Mouse (Mus musculus): ENCODE measurements around the gene Lpp.

The Lpp gene

DNA sequence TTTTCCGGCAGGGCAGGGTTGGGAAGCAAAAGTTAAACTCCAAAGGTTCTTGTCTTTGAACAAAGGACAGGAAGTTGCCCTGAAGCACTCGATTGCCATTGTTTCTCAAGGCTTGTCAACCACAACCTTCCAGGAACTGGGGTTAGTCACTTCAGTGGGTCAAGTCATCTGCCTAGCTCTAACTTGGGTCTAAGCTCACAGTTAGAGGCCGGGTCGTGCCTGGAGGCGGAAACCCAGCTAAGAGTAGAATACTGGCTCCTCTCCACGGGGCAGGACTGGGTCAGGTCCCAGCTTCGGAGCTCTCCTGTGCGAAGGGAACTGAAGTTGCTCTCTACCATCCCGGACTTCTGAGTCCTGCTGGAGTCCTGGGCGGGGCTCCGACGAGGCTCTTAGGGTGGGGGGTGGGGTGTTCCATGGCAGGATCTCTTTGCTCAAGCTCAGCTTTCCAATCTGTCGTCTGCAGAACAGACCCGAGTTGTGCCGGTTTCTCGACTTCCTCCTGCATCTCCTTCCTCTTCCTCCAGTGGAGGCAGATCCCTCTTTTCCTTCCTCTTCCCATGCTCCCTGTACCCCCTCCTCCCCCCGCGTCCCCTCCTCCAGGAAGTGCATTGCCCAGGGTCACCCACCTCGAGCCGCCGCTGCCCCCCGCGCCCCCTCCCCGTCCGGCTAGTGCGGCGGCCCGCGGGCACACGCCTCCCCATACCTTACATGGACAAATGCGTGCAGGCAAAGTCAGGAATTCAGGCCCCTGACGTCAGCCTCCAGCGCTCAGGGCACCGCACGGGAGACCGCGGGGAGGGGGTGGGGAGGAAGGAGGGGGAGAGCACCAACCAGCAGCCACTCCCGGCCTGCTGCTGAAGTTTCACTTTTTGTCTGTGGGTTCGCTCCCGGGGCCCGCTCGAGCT is at the start of gene Lpp:
TSS of gene Lpp (plus strand) at position 857 of the 905 bp plus-strand sequence.
- peak; percentile 95 for DNase-seq (ENCODE audit: low read depth, low spot score)

DNA sequence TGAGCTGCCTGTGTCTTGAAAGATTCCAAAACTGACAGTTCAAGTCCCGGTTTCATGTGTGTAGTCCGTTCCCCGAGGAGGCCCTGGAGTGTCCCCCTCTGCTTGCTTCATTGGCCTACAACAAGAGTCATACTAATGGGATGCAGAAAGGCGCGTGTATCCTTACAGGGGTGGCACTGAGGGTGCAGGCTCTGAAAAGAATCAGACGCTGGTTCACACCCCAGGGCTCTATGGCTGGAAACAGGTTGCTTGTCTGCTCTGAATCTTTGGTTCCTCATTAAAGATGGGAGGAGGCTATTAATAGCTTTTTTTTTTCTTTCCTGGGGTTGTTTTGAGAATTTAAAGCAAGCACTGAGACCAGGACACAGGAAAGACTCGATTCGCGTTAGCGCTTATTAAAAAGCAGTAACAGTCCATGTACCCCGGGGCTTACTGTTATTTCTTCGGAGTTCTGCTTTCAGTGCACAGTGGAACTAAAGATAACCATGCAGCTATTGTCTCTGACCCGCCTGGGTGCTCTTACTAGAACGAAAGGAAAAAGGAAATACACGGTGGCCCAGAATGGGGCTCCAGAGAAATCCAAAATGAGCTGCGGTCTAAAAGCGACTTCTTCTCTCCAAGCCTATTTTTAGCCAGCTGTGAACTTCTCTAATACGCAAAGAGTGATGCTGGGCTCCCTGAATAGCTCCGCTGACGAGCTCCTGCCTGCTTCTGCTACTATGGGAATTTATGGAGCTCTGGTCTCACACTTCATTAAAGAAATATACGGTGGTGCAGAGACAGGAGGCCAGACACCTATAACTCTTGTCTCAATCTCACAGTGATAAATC is 45.5 kb upstream of the Lpp start:
- DNase-seq (ENCODE audit: low read depth, low spot score): no peak

DNA sequence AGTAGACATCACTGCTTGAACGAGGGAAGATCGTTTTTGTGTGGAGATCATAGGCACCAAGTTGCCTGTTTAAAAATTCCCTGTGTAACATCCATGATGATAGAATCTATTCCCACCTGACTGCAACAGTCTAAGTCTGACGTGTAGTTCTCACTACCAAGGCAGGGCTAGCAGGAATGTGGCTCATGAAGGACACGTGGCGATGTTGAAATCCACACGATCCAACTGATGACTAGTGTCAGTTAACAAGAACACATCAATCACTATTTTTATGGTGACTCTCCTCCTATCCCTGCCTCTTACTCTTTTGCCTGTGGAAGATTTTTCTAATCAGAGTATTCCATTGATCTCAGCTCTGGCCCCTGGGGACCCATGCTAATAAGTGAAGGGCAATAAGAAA is 43.0 kb upstream of the Lpp start:
- no peak for DNase-seq (ENCODE audit: low read depth, low spot score)

DNA sequence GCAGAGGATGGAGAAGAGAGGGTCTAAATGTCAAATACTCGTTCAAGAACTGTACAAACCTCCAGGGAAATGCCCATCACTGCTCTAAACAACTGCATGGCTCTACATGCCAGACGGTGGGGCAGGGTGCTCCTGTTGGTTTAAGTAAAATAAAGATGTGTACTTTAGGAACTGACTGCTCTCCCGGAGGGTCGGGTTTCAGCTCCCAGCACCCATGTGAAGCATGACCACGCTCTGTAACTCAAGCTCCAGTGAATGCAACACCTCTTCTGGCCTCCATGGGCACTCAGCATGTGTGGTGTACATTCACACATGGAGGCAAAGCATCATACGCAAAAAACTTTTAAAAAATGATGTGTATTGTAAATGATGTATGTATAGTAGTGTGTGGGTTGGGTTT is 42.6 kb upstream of the Lpp start:
- no peak for DNase-seq (ENCODE audit: low read depth, low spot score)

DNA sequence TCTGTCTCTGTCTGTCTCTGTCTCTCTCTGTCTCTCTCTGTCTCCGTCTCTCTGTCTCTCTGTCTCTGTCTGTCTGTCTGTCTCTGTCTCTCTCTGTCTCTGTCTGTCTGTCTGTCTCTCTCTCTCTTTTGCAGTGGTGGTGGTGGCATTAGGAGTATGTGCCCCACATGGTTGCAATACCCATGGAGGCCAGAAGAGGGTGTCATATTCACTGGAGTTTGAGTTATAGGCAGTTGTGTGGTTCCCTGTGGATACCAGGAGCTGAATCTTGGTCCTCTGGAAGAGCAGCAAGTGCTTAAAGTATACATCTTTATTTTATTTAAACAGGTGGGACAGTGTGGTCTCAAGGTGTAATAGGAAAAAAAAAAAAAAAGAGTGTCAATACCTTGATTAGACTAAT is 41.5 kb upstream of the Lpp start:
- peak; percentile 74 for DNase-seq (ENCODE audit: low read depth, low spot score)

DNA sequence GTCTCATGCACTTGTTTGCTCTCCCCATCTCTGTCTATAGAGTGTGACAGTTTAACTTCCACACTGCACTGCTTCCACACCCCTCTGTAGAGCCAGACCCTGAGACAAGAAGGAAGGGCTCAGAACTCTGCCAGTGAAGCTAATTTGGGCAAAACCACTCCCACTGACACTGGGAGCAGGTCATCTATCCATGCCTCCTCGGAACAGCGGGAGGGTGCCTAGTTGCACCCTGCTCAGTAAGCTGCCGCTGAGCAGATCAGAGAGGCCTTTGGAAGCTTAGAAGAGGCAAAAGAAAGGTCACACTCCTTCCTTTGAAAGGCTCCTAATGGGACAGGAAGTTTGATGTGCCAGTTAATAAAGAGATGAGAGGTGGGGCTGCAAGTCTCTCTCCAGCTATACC is 39.5 kb upstream of the Lpp start:
- DNase-seq (ENCODE audit: low read depth, low spot score): peak; percentile 82

DNA sequence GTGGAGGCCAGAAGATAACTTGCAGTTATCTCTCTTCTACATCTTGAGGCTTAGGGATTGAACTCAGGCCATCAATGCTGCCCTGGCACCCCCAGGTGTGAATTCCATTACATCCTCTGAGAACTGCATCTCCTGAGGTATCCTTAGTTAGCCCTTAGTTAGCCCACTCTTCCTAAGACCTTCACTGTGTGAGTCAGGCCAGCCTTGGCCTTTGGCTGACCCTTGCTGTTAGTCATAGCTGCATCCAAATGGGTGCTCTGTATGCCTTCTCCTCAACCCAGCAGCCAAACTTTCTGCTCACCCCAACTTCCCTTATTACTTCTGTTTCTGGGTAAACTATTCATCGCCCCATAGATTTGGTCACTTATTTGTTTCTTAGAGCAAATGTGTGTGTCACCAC is 31.6 kb upstream of the Lpp start:
- no peak for DNase-seq (ENCODE audit: low read depth, low spot score)

DNA sequence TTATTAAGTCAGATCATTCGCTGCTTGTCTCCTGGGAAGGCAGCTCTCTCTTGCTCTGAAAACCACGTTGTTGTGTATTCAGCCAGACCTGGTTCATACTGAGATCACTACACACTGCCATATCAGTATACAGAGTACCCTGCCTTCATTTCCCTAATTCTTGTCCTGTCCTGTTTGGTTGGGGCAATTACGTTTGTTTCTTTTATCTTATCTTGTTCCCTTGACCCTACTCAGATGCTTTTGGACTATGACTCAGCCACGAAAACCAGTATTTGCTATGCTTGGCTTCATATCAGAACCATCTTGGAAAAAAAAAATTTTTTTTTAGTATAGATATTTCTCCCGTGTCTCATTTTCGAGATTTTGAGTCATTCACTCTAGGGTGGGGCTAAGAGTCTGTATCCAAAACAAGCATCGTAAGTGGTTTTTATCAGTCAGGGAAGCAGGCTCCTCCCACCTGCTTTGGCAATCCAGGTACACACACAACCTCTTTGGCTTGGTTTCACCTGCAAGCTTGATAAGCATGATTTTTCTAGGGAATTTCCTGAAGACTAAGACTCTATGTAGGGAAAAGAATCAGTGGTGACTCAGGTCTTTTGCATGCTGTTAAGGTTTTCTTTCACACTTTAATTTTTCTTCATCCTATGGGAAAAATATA is 29.1 kb upstream of the Lpp start:
- DNase-seq (ENCODE audit: low read depth, low spot score): no peak

DNA sequence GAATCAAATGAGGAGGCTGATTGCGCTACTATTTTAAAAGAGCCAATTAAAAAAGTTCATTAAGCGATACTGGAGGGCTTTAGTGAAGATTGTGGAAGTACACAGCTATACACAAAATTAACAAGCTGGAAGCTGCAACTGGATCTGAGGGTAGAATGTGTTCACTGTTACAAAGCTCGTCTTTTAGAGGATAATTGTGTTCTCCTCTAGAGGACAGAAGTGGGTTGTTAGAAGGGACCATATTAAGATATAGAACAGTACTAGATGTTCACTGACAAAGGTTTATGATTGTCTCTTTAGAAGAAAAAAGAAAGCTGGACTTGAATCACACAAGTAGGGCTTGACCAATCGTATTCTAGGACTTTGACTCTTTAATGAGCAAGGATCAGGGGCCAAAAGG is 27.4 kb upstream of the Lpp start:
- DNase-seq (ENCODE audit: low read depth, low spot score): no peak

DNA sequence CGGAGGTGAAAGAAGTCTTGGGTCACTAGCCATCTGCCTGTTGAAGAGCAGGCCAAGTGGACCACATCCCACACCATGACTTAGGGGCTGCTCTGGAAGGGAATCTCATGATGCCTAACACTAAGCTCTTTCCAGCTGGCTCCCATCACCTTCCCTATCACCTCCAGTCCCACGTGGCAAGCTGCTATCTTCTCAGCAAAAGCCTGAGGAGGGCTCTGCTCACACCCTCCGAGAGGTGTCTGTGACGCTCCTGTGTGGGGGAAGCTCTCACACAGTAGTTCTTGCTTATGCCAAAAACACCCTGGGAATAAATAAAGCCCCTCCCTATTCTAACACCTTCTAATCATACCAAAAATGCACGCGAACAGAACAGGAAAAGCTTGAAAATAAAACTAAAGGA is 26.2 kb upstream of the Lpp start:
- no peak for DNase-seq (ENCODE audit: low read depth, low spot score)

DNA sequence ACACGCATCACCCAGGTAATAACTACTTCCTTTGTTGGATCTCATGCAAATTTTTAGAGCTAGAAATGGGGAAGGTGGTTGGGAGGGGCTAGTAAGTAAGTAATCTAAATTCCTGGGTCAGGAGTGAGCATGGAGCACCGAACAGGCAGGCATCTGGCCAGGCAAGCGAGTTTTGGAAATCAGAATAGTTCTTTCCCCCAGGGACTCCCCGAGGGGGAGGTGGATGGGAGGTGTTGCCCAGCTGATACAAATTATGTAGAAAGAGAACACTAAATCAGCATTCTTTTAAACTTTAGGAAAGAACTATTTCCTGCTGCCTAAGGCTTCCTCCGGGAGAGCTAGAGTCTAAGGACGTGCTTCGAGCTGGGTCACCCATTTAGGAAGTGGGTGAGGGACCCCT is 25.8 kb upstream of the Lpp start:
- DNase-seq (ENCODE audit: low read depth, low spot score): peak; percentile 26

DNA sequence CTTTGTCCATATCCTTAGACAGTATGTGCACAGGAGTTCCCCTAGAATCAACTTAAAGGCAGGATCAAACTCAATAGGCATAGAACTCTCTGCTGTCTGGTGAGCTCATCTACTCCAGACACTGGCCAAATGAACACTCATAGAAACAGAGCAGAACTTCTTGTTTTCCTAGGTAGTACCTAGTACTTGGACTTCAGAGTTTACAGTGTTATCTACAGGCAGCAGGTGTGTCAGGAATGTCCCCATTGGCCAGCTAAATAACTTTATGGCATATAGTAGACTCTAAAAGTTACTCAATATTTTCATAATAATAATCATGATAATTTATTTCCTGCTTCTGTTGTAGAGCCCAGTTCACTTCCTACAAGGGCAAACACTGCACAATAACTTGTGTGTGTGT is 16.8 kb upstream of the Lpp start:
- no peak for DNase-seq (ENCODE audit: low read depth, low spot score)

DNA sequence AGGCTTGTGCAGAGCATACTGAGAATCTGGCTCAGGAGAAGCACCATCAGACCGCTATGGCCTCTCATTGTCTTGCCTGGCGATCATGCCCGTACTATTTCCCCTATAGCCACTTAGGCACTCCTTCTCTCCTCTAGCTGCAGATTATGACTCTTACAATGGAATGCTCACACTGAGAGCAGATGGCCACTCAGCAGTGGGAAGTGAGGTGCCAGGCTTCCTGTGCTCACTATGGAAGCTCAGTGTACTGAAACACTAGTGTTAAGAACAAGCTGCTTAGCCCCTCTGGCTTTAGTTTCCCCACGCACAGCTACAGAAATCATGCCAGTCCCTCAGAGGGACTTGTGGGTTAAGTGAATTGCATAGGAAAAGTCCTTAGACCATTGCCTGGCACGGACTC is 2.7 kb upstream of the Lpp start:
- no peak for DNase-seq (ENCODE audit: low read depth, low spot score)

DNA sequence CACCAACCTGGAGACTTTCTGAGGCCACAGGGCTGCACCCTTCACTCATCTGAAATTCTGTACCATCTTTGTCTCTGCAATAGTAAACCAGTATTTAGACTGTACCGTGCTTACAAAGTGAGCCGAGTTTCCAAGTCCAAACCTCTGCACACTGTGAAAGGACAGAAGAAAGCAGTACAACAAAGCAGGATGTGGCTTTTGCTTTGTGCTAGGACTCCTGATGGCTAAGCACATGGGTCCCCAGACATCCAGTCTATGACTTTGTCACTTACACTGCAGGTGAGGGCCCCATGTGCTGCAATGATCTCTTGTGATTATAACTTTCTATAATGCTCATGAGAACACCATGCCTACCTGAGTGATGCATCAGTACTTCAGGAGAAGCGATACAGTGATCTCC is 2.2 kb upstream of the Lpp start:
- DNase-seq (ENCODE audit: low read depth, low spot score): no peak

DNA sequence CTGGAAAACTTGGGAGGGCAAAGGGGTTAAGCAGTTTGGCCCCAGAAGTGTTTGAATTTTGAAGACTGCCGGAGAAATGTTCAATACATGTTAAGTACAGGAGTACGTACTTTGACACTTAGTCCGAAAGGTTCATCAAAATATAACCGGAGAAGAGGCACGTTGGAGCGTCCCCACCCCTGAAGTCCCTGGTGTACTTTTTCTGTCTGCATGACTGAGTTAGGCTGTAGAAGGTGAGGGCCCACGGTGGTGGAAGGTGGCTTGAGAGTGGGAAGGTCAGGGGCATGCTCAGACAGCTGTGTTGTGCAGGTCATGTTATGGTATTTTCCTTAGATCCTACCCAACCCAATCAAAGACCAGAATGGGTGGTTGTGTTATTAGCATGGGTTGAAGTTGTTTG is 1.4 kb upstream of the Lpp start:
- no peak for DNase-seq (ENCODE audit: low read depth, low spot score)

DNA sequence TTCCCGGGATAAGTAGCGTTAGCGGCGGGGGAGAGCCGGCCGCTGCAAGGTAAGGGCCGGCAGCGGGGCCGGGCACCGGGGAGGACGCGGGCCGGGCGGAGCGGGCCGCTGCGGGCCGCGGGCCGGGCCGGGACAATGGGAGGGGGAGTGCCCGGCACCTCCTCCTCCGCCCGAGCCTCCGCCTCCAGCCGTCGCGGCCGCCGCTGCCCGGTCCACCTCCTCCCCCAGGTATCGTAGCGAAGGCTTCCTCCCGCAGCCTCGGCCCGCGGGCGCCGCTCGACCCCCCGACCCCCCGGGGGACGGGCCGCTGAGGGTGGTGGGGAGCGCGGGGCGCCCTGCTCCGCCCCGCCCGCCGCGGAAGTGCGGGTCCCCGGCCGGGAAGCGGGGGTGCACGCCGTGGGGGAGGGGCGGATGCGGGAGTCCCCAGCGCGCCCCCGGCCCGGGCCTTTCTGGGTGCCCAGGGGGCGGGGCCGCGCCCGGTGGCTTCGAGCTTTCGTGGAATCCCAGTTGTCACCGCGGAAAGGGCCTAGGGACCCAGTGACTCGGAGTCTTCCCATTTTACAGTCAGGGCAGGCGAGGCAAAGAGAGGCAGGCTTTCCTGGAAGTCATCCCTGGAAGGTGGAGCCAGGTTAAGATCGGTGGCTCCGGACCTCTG is 376 bp downstream of the Lpp start:
- DNase-seq (ENCODE audit: low read depth, low spot score): peak; percentile 53

DNA sequence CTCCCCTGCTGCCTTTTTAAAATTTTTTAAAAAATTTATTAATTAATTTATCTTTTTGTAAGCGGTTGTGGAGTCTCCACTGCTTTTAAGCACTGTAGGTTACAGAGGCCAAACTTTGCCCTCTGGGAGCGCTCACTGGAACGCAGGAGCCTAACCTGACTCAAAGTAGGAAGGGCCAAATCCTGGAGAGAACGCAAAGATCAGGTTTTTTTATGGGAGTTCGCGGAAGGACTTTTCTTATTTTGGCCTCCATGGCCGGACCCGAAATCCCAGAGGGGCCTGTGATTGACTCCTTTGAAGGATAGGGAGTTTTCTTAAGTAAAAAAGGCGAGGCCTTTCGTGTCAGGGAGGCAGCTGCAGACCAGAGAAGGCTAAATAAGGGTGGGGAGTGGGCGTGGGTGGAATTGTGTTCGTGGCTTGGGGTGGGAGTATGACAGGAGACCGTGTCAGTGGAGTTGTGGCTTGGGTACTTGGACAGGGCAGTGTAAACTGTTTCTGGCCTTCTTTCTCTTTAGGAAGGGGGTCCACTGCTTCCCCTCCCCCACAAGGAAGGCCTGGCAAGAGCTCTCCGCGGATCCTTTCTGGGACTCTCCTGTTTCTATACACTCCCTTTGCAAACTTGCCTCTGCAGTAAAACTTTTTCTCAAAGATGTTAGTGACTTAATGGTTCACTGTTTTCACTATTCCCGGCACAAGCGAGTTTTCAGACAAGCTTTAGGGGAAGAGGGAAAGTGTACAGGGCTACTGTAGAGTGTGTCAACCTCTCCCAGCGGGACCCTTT is 1.1 kb downstream of the Lpp start:
- DNase-seq (ENCODE audit: low read depth, low spot score): peak; percentile 29

DNA sequence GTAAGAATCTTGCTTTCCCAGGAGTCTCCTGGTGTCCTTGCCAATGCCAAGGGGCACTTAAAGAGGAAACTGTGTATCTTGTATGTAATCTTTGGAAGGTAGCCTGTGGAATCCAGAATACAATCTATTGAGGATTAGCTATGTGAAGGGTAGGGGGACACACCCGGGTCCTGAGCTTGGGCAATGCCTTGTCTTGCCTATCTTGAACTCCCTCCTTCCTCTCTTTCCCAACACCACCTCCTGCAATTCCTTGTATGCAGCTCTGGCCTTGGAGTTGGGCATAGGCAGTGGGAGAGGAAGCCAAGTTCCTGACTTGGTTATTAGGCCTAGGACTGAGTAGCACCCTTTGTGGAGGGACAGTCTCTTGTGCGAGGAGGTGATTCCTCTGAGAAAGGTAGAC is 1.8 kb downstream of the Lpp start:
- DNase-seq (ENCODE audit: low read depth, low spot score): no peak

DNA sequence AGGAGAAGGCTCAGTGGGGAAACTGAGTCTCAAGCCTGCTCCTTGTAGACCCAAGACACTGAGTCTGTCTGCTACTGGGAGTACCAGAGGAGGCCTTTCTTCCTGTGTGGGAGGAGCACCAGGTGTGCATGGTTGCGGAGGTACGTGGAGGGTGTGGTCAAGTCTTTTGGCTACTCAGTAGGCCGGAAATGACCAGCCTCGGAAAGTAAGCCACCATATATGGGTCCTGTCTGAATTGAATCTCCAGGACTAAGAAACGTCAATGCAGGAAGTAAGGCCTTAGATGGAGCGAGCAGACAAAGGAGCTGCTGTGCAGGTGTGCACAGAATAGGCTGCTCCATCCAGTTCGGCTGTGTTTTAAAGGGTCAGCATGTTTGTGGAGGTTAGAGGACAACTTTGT is 3.2 kb downstream of the Lpp start:
- DNase-seq (ENCODE audit: low read depth, low spot score): no peak

DNA sequence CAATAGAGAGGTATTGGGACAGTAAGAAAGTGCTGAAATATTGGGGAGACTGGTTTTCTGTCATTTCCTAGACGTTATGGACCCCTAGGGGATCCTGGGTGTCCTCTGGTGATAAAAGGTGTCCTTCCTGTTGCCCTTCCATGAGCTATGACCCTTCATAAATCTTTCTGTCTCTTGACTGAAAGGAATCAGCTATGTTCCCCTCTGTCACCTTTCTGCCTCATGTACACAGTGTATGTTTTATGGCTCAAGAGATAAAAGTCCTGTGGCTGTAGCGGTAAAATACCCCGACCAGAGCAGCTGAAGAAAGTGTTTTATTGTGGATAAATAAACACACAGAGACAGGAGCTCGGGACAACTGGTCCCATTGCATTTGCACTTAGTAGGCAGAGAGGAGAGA is 5.2 kb downstream of the Lpp start:
- no peak for DNase-seq (ENCODE audit: low read depth, low spot score)

DNA sequence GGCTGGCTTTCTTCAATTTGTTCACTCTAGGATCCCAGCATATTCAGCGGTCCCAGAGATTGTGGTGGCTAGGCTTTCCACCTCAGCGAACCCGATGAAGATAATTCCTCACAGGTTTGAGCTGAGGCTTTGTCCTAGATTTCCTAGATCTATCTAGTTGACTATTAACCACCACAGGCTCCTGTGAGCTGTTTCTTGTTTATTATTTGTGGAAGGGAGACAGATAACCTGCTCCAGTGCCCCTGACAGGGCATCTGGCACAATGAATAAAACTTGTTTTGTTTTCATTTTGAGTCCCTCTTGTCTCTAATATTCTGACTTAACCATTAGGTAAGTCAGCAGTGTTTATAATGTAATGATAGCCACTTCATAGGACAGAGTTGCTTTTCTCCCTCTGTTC is 5.6 kb downstream of the Lpp start:
- DNase-seq (ENCODE audit: low read depth, low spot score): no peak

All from ZHBTc4 (cell line).